Mouse (Mus musculus) ES-Bruce4 (cell line): Measurements from ENCODE around the gene Kirrel3.

Experiments
- CTCF ChIP-seq: IDR thresholded peaks from one replicate; pipeline ENCODE4 v1.8.1; 2011; ENCODE audit warnings: low read depth, low read length
- EP300 ChIP-seq: IDR thresholded peaks from 2 replicates; pipeline ENCODE4 v1.6.1; 2011; ENCODE audit warnings: low read depth, low read length; ENCODE audit not compliant: insufficient read depth
- POLR2A ChIP-seq: IDR thresholded peaks from one replicate; pipeline ENCODE4 v1.8.1; 2011; ENCODE audit warnings: low read length; ENCODE audit not compliant: insufficient read depth

DNA sequence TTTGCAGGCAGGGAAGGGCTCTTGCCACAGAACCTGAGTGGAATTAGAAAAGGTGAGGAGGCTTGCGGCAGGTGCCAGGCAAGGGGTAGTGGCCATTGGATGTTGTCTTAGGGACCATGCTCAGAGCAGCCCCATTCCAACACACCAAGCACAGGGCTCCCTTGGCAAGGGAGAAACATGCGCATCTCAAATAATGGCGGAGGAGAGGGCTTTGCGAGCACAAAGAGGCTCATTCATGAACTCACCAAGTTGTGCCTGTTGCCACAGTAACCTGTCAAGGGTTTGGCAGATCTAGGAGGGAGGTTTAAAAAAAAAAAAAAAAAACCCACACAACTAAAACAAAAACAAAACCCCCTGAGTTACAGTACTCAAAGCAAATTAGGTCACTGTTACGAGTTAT, 72.2 kb downstream of the Kirrel3 start:
- TF ChIP-seq CTCF (no peak), POLR2A (no peak), EP300 (no peak)
